Mouse (Mus musculus) WW6 (cell line): Measurements from ENCODE around the gene Hist1h3g.
"Not testable (repeated sequence)": the region's sequence is repeated elsewhere in the genome, so short reads cannot be mapped to it uniquely, and the experiment has no call there.

Experiments used
- DNase-seq: peaks from one replicate; pipeline ENCODE4 v3.0.0-alpha.2; 2013; ENCODE audit warnings: low read depth, low spot score

Hist1h3g gene

DNA sequence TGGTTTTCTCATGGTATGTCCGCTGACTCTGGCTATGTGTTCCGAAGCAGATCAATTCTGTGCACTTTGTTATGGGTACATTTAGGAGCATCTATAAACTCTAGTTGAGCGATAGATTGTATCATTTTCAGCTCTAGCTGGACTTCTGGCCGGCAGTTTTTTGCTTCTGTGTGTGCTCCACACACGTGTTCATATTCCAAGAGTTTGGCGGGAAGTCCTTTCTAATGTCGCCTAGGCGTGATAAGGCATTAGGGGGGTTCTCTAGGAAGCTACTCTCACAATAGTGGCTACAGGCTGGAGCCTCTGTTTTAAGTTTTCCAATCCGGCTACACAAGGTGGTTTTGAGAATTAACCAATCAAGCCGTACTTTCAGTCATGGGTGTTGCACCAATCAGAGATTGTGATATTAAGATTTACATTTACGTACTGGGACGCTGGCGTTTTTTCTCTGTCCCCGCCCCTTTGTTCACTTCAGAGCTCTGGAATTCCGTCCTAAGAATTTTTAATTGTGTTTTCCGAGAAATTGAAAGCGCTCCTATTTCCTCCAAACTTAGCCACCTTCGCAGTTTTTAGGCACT, 20.7 kb downstream of the Hist1h3g start:
- DNase-seq = no peak

- DNase-seq = no peak
Observed at GRCm38 (mm10) chr13:23556906-23557305, 21.7 kb downstream of the Hist1h3g start.

- DNase-seq = not testable (repeated sequence)
Observed at GRCm38 (mm10) chr13:23560699-23561098, 25.5 kb downstream of the Hist1h3g start.

DNA sequence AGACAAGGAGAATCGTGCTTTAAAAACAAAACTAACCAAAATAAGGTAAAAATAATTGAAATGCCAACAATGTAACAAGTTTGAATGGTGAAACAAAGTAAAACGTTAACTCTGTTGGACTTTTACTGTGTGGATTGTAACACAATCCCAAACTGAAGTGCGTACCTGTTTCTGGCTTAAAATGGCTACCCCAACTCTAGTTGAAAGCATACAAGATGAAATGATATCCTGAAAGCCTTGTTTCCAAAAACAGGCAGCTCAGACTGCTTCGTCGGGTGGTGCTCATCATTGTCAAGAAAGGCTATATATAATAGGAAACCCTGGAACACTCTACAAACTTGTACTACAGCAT, 26.3 kb downstream of the Hist1h3g start:
- DNase-seq = not testable (repeated sequence)

- not testable (repeated sequence) for DNase-seq
Observed at GRCm38 (mm10) chr13:23561883-23562659, 26.8 kb downstream of the Hist1h3g start, which contains the start of gene Hist1h3e. Gene Hist1h3e (minus strand): TSS chr13:23562369.

DNA sequence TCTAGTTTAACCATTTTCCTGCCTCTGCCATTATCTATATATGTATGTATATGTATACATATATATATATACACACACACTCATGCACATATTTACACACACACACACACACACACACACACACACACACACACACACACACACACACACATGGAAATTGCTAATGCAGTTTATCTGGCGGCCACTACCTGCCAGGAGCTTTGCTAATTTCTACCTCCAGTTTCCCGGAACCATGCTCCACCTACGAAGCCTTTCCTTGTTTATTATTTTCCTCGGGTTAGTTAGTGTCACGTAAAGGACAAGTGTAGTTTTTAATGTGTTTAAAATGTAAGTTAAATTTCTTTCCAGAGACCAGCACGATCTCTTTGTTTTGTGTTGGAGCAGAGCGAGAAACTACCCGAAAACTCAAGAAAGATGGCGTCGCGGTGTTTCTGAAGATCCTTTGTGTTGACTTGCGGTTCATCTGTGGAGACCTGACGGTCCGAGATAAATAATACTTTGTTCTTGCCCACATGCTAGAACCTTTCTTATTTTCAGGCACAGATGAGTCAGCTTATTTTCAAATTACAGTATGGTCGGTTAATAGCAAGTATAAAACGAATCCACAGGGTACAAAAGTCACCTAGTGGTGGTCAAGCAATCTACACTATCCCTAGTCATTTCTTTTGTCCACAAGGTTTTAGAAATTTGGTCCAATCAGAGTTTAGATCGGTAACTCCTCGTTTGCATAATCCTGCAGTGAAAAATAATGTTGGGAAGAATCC, 27.7 kb downstream of the Hist1h3g start:
- DNase-seq = no peak

GRCm38 (mm10) chr13:23564482-23564881, 29.3 kb downstream of the Hist1h3g start:
- DNase-seq = no peak

GRCm38 (mm10) chr13:23570261-23571021, 35.2 kb downstream of the Hist1h3g start:
- not testable (repeated sequence) for DNase-seq

DNA sequence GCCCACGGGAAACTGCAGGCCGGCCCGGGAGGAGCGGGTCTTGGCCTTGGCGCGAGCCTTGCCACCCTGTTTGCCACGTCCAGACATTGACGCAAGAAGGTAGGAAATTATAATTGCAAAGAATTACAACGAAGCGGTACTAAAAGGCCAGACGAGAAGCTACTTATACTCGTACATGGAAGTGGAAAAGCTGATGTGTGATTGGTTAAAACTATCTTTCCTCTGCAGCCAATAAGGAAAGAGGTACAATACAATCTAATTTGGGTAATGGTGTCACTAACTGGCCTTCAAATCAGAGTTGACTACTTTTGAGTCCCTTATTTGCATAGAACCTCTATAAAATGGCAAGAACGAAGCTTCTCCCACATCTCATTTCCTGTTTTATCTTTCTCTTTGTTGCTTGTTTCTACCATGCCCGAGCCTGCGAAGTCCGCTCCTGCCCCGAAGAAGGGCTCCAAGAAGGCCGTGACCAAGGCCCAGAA, 35.8 kb downstream of the Hist1h3g start, which contains the start of the genes Hist1h2ae and Hist1h2bg:
TSS of gene Hist1h2ae (minus strand) at position 199 of the 482 bp plus-strand sequence.
TSS of gene Hist1h2bg (plus strand) at position 375 of the 482 bp plus-strand sequence.
- no peak for DNase-seq

- DNase-seq = not testable (repeated sequence)
Observed at GRCm38 (mm10) chr13:23571504-23572217, 36.4 kb downstream of the Hist1h3g start.

GRCm38 (mm10) chr13:23572218-23573033, 37.2 kb downstream of the Hist1h3g start:
- DNase-seq = no peak

- not testable (repeated sequence) for DNase-seq
Observed at GRCm38 (mm10) chr13:23573034-23573897, 38.0 kb downstream of the Hist1h3g start.

- not testable (repeated sequence) for DNase-seq
Observed at GRCm38 (mm10) chr13:23573898-23574524, 38.8 kb downstream of the Hist1h3g start, which contains the start of the genes Hist1h2bf and Hist1h2ad. Gene Hist1h2bf (minus strand): TSS chr13:23574196. Gene Hist1h2ad (plus strand): TSS chr13:23574381.

DNA sequence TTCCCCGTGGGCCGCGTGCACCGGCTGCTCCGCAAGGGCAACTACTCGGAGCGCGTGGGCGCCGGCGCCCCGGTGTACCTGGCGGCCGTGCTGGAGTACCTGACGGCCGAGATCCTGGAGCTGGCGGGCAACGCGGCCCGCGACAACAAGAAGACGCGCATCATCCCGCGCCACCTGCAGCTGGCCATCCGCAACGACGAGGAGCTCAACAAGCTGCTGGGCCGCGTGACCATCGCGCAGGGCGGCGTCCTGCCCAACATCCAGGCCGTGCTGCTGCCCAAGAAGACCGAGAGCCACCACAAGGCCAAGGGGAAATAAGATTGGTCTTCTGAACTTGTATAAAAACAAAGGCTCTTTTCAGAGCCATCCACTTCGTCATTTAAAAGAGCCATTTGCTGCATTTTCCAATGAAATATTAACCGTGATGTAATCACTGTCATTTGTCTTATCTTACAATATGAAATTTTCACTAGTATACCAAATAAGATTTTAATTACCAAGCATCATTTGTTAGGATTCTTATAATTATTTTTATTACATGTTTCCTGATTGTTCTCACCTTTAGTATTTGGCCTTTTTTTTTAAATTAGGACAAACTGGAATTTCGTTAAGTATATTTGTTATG, 39.4 kb downstream of the Hist1h3g start:
- DNase-seq = not testable (repeated sequence)

GRCm38 (mm10) chr13:23575271-23575851, 40.1 kb downstream of the Hist1h3g start, which contains the start of gene Hist1h3d:
Gene Hist1h3d (plus strand): TSS chr13:23575763.
- no peak for DNase-seq

- not testable (repeated sequence) for DNase-seq
Observed at GRCm38 (mm10) chr13:23575864-23576313, 40.7 kb downstream of the Hist1h3g start.

DNA sequence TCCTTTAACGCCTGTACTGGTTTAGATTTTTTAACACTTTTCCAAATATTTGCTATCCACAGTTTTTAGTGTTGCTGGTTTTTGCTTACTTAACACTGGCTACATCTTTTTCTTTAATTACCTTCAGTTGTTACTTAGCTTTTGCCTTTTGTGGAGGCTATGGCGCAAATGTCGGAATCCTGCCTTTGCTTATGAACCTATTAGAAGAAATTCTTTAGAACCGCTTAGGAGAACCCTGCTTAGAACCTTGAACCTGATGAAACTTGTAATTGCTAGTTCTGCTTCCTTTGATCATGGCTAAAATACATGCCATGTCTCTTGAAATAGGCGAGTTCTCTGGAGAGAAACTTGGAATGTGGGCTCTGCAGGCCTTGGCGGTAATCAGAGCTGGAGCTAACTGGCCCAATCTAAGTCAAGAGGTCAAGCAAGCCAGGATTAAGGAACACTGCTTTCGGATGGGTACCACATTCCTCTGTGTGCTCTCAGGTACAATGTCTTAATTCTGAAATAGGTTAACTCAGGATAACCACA, 41.2 kb downstream of the Hist1h3g start:
- no peak for DNase-seq
